Mouse (Mus musculus) adrenal gland, adult 18-20 months (tissue): ENCODE data around the gene Eral1. TPM values are rescaled to one million over a fixed set of nuclear protein-coding genes. Genes with fewer than 3 reads are reported as not detected.

Source experiments
- DNase-seq, 2 experiments: peaks; one replicate each; pipeline ENCODE4 v3.0.0; 2021 to 2022; ENCODE audit warnings: low spot score in 2 of 2
- long read RNA-seq, 2 experiments: library from polyadenylated mRNA; stranded (forward); transcript quantifications; one replicate each; pipeline ENCODE4 v2.0.0; 2021
- total RNA-seq, 2 experiments: library from RNA; stranded (reverse); gene quantifications; 1 replicate in 1 of 2; 2 replicates in 1 of 2; pipeline ENCODE4 v1.2.3; 2021

Gene Eral1
- total RNA-seq, result 10 to 100 TPM; 27.8 to 31.7 TPM
- long read RNA-seq, experiment 1, transcript Eral1-201 (10 exons, 2,014 nt), result major isoform, 29 of 34 reads
- long read RNA-seq, experiment 1, partial matches to known transcripts, result 1 of 34 reads
- long read RNA-seq, experiment 1, other reads (novel, unspliced or antisense), result 3 of 34 reads
- long read RNA-seq, experiment 2, transcript Eral1-201 (10 exons, 2,014 nt), result major isoform, 37 of 43 reads
- long read RNA-seq, experiment 2, partial matches to known transcripts, result 1 of 43 reads
- long read RNA-seq, experiment 2, other reads (novel, unspliced or antisense), result 2 of 43 reads

GRCm38 (mm10) chr11:78079961-78080921, at the start of gene Eral1:
TSS of gene Eral1 (minus strand) at chr11:78080383.
- DNase-seq, result peak; percentile 70 to 79

- DNase-seq, result no peak
Measured at GRCm38 (mm10) chr11:78129458-78129857, 49.3 kb upstream of the Eral1 start.

GRCm38 (mm10) chr11:78126739-78127138, 46.6 kb upstream of the Eral1 start:
- DNase-seq, result no peak

GRCm38 (mm10) chr11:78125691-78126090, 45.5 kb upstream of the Eral1 start:
- DNase-seq, result no peak

- no peak for DNase-seq
Measured at GRCm38 (mm10) chr11:78123782-78124181, 43.6 kb upstream of the Eral1 start.

- no peak for DNase-seq
Measured at GRCm38 (mm10) chr11:78122815-78123214, 42.6 kb upstream of the Eral1 start.

- DNase-seq, result peak in 1 of 2 experiments; percentile 27
Measured at GRCm38 (mm10) chr11:78121176-78121575, 41.0 kb upstream of the Eral1 start.

- no peak for DNase-seq
Measured at GRCm38 (mm10) chr11:78119898-78120297, 39.7 kb upstream of the Eral1 start.

GRCm38 (mm10) chr11:78118467-78118866, 38.3 kb upstream of the Eral1 start:
- DNase-seq, result no peak

GRCm38 (mm10) chr11:78116146-78116410, 35.9 kb upstream of the Eral1 start:
- no peak for DNase-seq

- DNase-seq, result peak; percentile 79 to 82
Measured at GRCm38 (mm10) chr11:78115367-78116145, 35.4 kb upstream of the Eral1 start.

- DNase-seq, result no peak
Measured at GRCm38 (mm10) chr11:78114676-78115366, 34.6 kb upstream of the Eral1 start.

GRCm38 (mm10) chr11:78113616-78114015, 33.4 kb upstream of the Eral1 start:
- DNase-seq, result no peak

- no peak for DNase-seq
Measured at GRCm38 (mm10) chr11:78104501-78104900, 24.3 kb upstream of the Eral1 start.

GRCm38 (mm10) chr11:78102958-78103747, 23.0 kb upstream of the Eral1 start:
- DNase-seq, result no peak

GRCm38 (mm10) chr11:78102142-78102541, 22.0 kb upstream of the Eral1 start:
- DNase-seq, result no peak

GRCm38 (mm10) chr11:78100746-78101145, 20.6 kb upstream of the Eral1 start:
- DNase-seq, result no peak

GRCm38 (mm10) chr11:78097077-78097476, 16.9 kb upstream of the Eral1 start:
- DNase-seq, result no peak

- DNase-seq, result no peak
Measured at GRCm38 (mm10) chr11:78095144-78095516, 14.9 kb upstream of the Eral1 start.

GRCm38 (mm10) chr11:78094504-78095143, 14.4 kb upstream of the Eral1 start, which contains the start of gene Fam222b:
TSS of gene Fam222b (plus strand) at chr11:78094660.
- peak; percentile 89 to 94 for DNase-seq
